Comparison of ENCODE assay signal across 10 mouse cellular contexts in genomic region chr8:12607223-12607622, GRCm38 (mm10). TPM values are rescaled to one million over a fixed set of nuclear protein-coding genes. Genes with fewer than 3 reads are reported as not detected.
DNase-seq lines count a peak whose midpoint lies in the region; ATAC-seq lines count a peak whose summit lies in the region.
"Had no signal": no experiment of that assay in that cellular context is flagged by ENCODE, and none has a peak within 500 bp of the region (broad histone marks: within the 10 kb centered on the region; RNA-seq: fewer than 3 reads in every experiment).

No protein-coding gene starts in this region.

- H3K9ac ChIP-seq in kidney, embryonic 14.5 days (ENCODE audit: low read depth, low read length), result no peak overlapping the region
- H3K9ac ChIP-seq in limb, embryonic 13.5 days, result no peak overlapping the region

- intact Hi-C loops in gastrocnemius, postnatal 36 days (cut with DNase I), result loop anchor here (5.0 kb wide), 2 partner anchors 70 to 650 kb away; no protein-coding TSS in a partner anchor

- no peak overlapping the region for H3K27ac ChIP-seq in kidney, embryonic 14.5 days (ENCODE audit: low read depth, low read length)
- H3K27ac ChIP-seq in limb, embryonic 13.5 days, result no peak overlapping the region

- ATAC-seq in kidney, embryonic 14.5 days (ENCODE audit: low FRiP score, low TSS enrichment), result peak; percentile 61; the same call in 1 of the 2 replicates
- ATAC-seq in limb, embryonic 13.5 days (ENCODE audit: low FRiP score, low read depth), result 0 out of 2 replicates have a peak, but pooled peaks have one; percentile 40

- no peaks in the 10 kb centered on the region for H3K36me3 ChIP-seq in kidney, embryonic 14.5 days (ENCODE audit: control insufficient read depth, insufficient read depth, low read length)
- H3K36me3 ChIP-seq in limb, embryonic 13.5 days, result no peaks in the 10 kb centered on the region; the same call in 1 of the 2 replicates

- H3K27me3 ChIP-seq in kidney, embryonic 14.5 days (ENCODE audit: control insufficient read depth, insufficient read depth, low read length), result no peaks in the 10 kb centered on the region; the same call in 1 of the 2 replicates
- H3K27me3 ChIP-seq in limb, embryonic 13.5 days, result 0 out of 2 replicates have a peak, but pooled peaks cover 5% of the 10 kb centered on the region

- H3K9me3 ChIP-seq in kidney, embryonic 14.5 days (ENCODE audit: control insufficient read depth, low read length), result no peaks in the 10 kb centered on the region
- no peaks in the 10 kb centered on the region for H3K9me3 ChIP-seq in limb, embryonic 13.5 days

- H3K4me3 ChIP-seq in kidney, embryonic 14.5 days (ENCODE audit: low read length), result no peak overlapping the region
- no peak overlapping the region for H3K4me3 ChIP-seq in limb, embryonic 13.5 days

- 19% methylated on average over 6 of the region's 6 CpGs for WGBS in kidney, embryonic 14.5 days
- 22% methylated on average over 6 of the region's 6 CpGs for WGBS in limb, embryonic 13.5 days

- no peaks in the 10 kb centered on the region for H3K4me1 ChIP-seq in kidney, embryonic 14.5 days (ENCODE audit: control insufficient read depth, insufficient read depth, low read length)
- no peaks in the 10 kb centered on the region for H3K4me1 ChIP-seq in limb, embryonic 13.5 days

- no peak overlapping the region for H3K4me2 ChIP-seq in kidney, embryonic 14.5 days (replicated peaks; ENCODE audit: low read depth, low read length)
- H3K4me2 ChIP-seq in limb, embryonic 13.5 days (replicated peaks), result no peak overlapping the region

- DNase-seq in 416B (ENCODE audit: low read depth), result peak; percentile 68
- DNase-seq in adrenal gland, adult (ENCODE audit: inconsistent age in 2 of 2, low spot score in 1 of 2), result peak; percentile 68 to 93
- DNase-seq in embryo, embryonic 10 days (ENCODE audit: low spot score), result peak; percentile 88
- peak; percentile 45 to 53 for DNase-seq in gastrocnemius, postnatal 36 days
- peak; percentile 78 for DNase-seq in naive thymus-derived CD4-positive, alpha-beta T cell, adult 2 months (ENCODE audit: low read depth)
- peak; percentile 41 to 47 for DNase-seq in spleen, postnatal 36 days (ENCODE audit: low spot score in 2 of 2)

RNA-seq across cellular contexts. Expression of gene Spaca7, which starts 34.4 kb away (rescaled TPM):
- not detected for total RNA-seq in gastrocnemius, postnatal 36 days (2021)
- 0.69 and 0.97 TPM in 2 replicates for polyA plus RNA-seq in kidney, embryonic 14.5 days (2014; fragmentation: Nextera tagmentation; extraction: Ambion mirVana)
- polyA plus RNA-seq in limb, embryonic 13.5 days (2015; fragmentation: Nextera tagmentation; extraction: Ambion mirVana), result not detected in 2 replicates
- total RNA-seq: adrenal gland, postnatal 4 days had no signal
- polyA plus RNA-seq: stomach, embryonic 16.5 days had no signal
